Mouse (Mus musculus) thymus, adult 2 months (tissue): ENCODE data around the gene Tesk2. TPM values are rescaled to one million over a fixed set of nuclear protein-coding genes. Genes with fewer than 3 reads are reported as not detected.

Source experiments
- DNase-seq: peaks from one replicate; pipeline ENCODE4 v3.0.0; 2021
- H3K27ac ChIP-seq: fragments of 200-500 bp; 2 replicates; pipeline ENCODE4 v1.5.1; 2012; ENCODE audit warnings: low read length, control low read depth; ENCODE audit not compliant: control insufficient read depth, insufficient read depth
- H3K27me3 ChIP-seq: fragments of 200-500 bp; 2 replicates; pipeline ENCODE4 v1.6.1; 2012; ENCODE audit warnings: mild to moderate bottlenecking, low read length, moderate library complexity, mixed read lengths; ENCODE audit not compliant: control insufficient read depth, insufficient read depth
- H3K36me3 ChIP-seq: fragments of 200-500 bp; 2 replicates; pipeline ENCODE4 v1.6.1; 2012; ENCODE audit warnings: mild to moderate bottlenecking, low read length, moderate library complexity; ENCODE audit not compliant: control insufficient read depth, insufficient read depth
- H3K4me1 ChIP-seq: fragments of 200-500 bp; replicated peaks from 2 replicates; pipeline ENCODE4 v1.6.1; 2012; ENCODE audit warnings: low read length; ENCODE audit not compliant: control insufficient read depth, insufficient read depth
- H3K4me3 ChIP-seq: fragments of 200-500 bp; 2 replicates; pipeline ENCODE4 v1.5.1; 2012; ENCODE audit warnings: mild to moderate bottlenecking, low read length, control low read depth, moderate library complexity; ENCODE audit not compliant: control insufficient read depth, insufficient read depth
- CTCF ChIP-seq: fragments of 200-500 bp; IDR thresholded peaks from 2 replicates; pipeline ENCODE4 v1.5.1; 2012; ENCODE audit warnings: mild to moderate bottlenecking, control low read depth, low read length, moderate library complexity, borderline replicate concordance; ENCODE audit not compliant: control insufficient read depth, poor library complexity, insufficient read depth; ENCODE audit errors: extremely low read depth
- POLR2A ChIP-seq: fragments of 200-500 bp; IDR thresholded peaks from 2 replicates; pipeline ENCODE4 v1.6.1; 2012; ENCODE audit warnings: mild to moderate bottlenecking, low read length, control low read depth, moderate library complexity; ENCODE audit not compliant: control insufficient read depth, poor library complexity, insufficient read depth; ENCODE audit errors: extremely low read depth
- WGBS: fragments of 180-500 bp; shearing (Covaris S2); methylation state at CpG from one replicate; pipeline ENCODE4 v1.1.7; 2018; 5-methylcytosine and 5-hydroxymethylcytosine counted together
- polyA plus RNA-seq: library from polyadenylated mRNA; depleted of rRNA; stranded (reverse); fragments of >200 nt; gene quantifications from 2 replicates; pipeline ENCODE4 v1.2.3, GENCODE M21; 2012

Gene Tesk2
- polyA plus RNA-seq, 1 experiment, result 4.4 TPM

- 37% methylated on average over 5 of the region's 5 CpGs for WGBS
Measured at GRCm38 (mm10) chr4:116799901-116800300, 79.2 kb downstream of the Tesk2 start.

GRCm38 (mm10) chr4:116807197-116808129 lies 86.7 kb downstream of the Tesk2 start, which contains the start of the genes Toe1 and Mutyh:
Gene Toe1, minus strand, starts transcription at chr4:116807640.
Gene Mutyh, plus strand, starts transcription at chr4:116807723.
- WGBS, result under 1% methylated on average over 58 of the region's 58 CpGs
- Histone ChIP-seq H3K4me3 (peak within 1 kb of the TSS; percentile 67), H3K4me1 (peaks cover 7% of the 10 kb centered on the region), H3K36me3 (peaks cover 22% of the 10 kb centered on the region), H3K27me3 (no peaks in the 10 kb centered on the region), H3K27ac (peak within 1 kb of the TSS; percentile 50)
- peak; percentile 92 for DNase-seq
- TF ChIP-seq CTCF (peak; percentile 61; the same call in 1 of the 2 replicates), POLR2A (peak; percentile 68; the same call in 1 of the 2 replicates)

More at GRCm38 (mm10) chr4:116799901-116800300, 79.2 kb downstream of the Tesk2 start:
- no peaks in the 10 kb centered on the region for H3K4me1 ChIP-seq
- no peak overlapping the region for H3K4me3 ChIP-seq
- no peak for TF ChIP-seq POLR2A
- TF ChIP-seq CTCF, result no peak
- no peak overlapping the region for H3K27ac ChIP-seq
- DNase-seq, result peak; percentile 31
- peaks cover 16% of the 10 kb centered on the region for H3K36me3 ChIP-seq
- H3K27me3 ChIP-seq, result no peaks in the 10 kb centered on the region

- WGBS, result 71% methylated on average over 3 of the region's 3 CpGs
Measured at GRCm38 (mm10) chr4:116811012-116811411, 90.3 kb downstream of the Tesk2 start.

GRCm38 (mm10) chr4:116815276-116815675 lies 94.5 kb downstream of the Tesk2 start:
- no peak for DNase-seq
- peaks cover 7% of the 10 kb centered on the region; the same call in 1 of the 2 replicates for H3K36me3 ChIP-seq
- TF ChIP-seq CTCF, result no peak
- no peaks in the 10 kb centered on the region for H3K4me1 ChIP-seq
- H3K27me3 ChIP-seq, result no peaks in the 10 kb centered on the region
- no peak overlapping the region for H3K27ac ChIP-seq
- no peak overlapping the region for H3K4me3 ChIP-seq
- 97% methylated on average over 5 of the region's 5 CpGs for WGBS

More at GRCm38 (mm10) chr4:116811012-116811411, 90.3 kb downstream of the Tesk2 start:
- TF ChIP-seq CTCF, result no peak
- TF ChIP-seq POLR2A, result no peak
- Histone ChIP-seq H3K27ac (no peak overlapping the region), H3K27me3 (no peaks in the 10 kb centered on the region), H3K36me3 (peaks cover 5% of the 10 kb centered on the region; the same call in 1 of the 2 replicates), H3K4me3 (no peak overlapping the region), H3K4me1 (peaks cover 7% of the 10 kb centered on the region)
- no peak for DNase-seq

- H3K36me3 ChIP-seq, result peaks cover 7% of the 10 kb centered on the region; the same call in 1 of the 2 replicates
- peaks cover 2% of the 10 kb centered on the region; the same call in 1 of the 2 replicates for H3K27me3 ChIP-seq
- no peak for DNase-seq
- H3K27ac ChIP-seq, result no peak overlapping the region
- WGBS, result 95% methylated on average over 6 of the region's 6 CpGs
- no peak for TF ChIP-seq CTCF
- no peak for TF ChIP-seq POLR2A
- peaks cover 11% of the 10 kb centered on the region; the same call in 1 of the 2 replicates for H3K4me1 ChIP-seq
- H3K4me3 ChIP-seq, result no peak overlapping the region
Measured at GRCm38 (mm10) chr4:116817486-116817885, 96.7 kb downstream of the Tesk2 start.

GRCm38 (mm10) chr4:116819968-116820901 lies 99.5 kb downstream of the Tesk2 start:
- TF ChIP-seq POLR2A (no peak), CTCF (no peak)
- no peak for DNase-seq
- no peak overlapping the region for H3K4me3 ChIP-seq
- no peak overlapping the region for H3K27ac ChIP-seq
- H3K27me3 ChIP-seq, result peaks cover 2% of the 10 kb centered on the region; the same call in 1 of the 2 replicates
- H3K36me3 ChIP-seq, result peaks cover 3% of the 10 kb centered on the region; the same call in 1 of the 2 replicates
- peaks cover 20% of the 10 kb centered on the region for H3K4me1 ChIP-seq
- 59% methylated on average over 32 of the region's 32 CpGs for WGBS
